Mouse (Mus musculus): ENCODE measurements at regions not wholly inside any gene's neighbourhood (a gene's known extent, or its start where the extent isn't known, plus 50 kb on each side); places are given as distances from the start of the nearest gene placed in this dataset.

DNA sequence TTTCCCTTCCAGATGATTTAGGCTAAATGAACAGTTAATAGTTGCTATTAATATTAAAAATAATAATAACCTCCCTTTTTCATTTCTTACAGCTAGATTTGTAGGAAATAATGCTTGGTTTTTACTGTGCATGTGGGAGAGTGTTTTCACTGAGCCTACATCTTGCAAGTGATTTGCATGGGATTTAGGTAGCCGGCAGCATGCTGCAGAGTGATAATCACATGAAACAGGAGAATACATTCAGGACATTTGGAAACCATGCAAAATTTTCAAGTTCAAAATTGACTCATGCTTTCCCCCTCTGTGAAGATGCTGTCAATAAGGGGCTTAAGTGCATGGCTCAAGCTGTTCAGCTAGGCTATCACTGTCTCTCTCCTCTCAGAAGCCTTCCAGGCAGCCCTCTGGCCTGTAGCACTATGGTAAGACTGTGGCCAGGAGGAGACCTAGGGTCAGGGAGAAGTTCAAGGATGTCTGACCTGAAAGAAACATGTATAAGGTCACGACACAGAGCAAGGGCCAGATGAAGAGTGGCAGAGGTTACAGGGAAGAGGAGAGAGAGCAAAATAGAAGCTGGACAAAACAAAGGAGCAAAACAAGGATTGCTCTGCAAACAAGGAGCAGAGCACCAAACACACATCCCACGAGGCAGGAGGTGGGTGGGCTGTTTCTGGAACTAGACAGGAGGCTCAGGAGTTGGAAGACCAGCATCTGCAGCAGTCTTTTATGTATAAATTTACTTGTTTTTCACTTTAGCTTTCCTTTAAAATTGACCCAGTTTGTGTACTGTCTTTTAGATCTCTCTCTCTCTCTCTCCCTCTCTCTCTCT is 177.5 kb downstream of the Tmem161b start:
- no peak for DNase-seq (ENCODE audit: low spot score)

DNA sequence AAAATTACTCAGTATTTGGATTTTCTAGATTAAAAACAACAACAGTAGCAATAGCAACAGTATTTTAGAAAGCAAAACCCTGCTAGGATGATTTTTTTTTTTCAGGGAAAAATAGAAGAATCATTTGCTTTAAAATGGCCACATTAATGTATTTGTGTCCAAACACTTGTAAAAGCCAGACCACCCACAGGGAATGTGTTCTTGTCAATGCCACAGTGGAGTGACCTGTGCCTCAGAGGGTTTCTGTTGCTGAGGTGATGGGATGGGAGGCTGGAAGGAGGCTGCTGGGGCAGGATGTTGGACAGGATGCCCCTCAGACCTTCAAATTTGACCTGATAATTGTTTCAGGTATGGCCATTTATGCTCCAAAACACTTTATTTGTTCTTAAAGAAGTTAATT is 178.9 kb downstream of the Tmem161b start:
- no peak for DNase-seq (ENCODE audit: low spot score)

DNA sequence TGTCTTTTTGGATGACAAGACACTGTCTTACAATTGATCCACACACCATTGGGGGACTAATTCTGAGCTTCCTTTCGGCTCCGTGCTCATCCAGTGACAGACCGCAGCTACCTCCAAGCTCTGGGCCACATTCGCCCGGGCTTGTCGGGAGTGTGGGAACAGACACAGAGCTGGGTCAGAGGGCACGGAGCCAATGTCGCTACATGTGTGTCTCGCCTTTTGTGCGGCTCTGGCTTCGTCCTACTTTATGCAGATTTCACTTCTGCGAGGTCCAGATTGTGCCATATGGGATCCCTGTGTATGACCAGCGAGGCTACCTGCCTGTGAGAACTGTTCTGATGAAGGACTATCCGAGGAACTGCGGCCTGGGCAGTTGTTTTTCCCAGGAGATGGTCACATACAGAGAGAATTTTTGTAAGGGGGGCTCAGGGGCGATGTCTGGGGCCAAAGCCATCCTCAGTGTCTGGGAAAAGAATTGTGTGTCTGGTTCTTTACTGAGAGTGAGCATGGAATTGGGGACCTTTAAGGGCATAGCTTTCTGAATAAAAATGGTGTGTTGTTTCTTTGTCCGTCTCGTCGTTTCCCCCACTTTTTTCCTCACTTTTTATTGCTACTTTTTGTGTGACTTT is 182.6 kb downstream of the Tmem161b start:
- no peak for DNase-seq (ENCODE audit: low spot score)

DNA sequence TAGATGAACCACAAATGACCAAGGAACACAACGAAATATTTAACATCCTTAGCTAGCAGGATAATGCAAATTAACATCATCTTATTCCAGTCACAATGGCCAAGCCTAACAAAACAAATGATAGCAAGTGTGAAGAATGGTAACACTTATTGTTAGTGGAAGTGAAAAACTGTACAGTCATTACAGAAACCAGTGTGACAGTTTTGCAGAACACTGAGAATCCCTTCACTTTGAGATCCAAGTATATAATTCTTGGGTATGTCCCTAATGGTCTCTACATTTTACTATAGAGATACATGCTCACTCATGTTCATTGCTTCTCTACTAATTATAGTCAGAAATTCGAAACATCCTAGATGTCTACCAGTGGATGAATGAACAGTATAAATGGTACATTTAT is 212.3 kb downstream of the Tmem161b start:
- no peak for DNase-seq (ENCODE audit: low spot score)

DNA sequence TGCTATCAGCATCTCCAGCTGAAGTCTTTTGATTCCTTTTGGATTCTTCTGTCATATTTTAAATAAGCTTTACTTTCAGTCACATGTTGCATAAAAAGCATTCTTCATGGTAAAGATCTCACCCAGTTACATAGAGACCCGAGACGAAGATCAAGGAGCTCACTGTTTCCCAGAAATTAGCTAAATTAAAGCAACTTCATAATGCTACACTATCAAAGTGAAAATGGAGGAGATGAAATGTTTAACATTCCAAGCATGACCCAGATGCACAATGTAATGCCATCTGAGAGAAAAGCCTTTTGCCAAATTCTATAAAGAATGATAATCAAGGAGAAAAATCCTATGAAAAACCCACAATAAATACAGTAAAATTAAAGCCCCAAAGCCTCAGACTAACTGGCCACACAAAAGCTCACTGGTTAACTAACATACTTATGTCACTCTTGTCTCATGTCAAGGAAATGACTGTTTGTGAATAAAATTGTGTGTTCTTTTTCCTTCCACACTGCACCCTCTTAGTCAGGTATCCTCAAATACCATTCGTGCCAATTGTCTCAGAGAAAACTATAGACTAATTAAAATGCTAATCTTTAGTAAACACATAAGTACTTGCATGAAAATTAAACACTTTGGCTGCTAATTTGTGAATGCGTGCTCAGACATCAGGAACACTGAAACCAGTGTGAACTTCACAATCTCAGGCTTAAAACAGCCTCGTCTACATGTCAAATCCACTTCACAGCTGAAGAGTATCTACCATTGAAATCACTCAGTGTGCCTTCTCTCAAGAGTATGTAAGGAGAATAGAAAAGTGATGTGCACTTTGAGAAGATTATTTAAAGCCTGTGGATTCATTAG is 215.7 kb downstream of the Tmem161b start:
- no peak for DNase-seq (ENCODE audit: low spot score)

DNA sequence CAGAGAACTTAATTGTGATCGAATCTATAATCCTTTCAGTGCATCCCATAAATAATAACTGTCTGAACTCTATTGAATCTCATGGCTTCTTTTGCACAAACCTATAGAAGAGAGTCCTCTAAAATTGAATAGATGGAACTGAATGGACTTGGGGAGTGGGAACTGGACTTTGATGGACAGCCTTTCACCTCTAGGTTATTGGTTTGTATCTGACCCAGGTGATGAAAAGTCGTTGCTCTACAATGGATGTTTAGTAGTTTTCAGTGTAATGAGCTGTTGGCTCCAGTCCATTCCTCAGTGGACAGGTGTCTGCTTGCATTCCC is 216.3 kb downstream of the Tmem161b start:
- no peak for DNase-seq (ENCODE audit: low spot score)

DNA sequence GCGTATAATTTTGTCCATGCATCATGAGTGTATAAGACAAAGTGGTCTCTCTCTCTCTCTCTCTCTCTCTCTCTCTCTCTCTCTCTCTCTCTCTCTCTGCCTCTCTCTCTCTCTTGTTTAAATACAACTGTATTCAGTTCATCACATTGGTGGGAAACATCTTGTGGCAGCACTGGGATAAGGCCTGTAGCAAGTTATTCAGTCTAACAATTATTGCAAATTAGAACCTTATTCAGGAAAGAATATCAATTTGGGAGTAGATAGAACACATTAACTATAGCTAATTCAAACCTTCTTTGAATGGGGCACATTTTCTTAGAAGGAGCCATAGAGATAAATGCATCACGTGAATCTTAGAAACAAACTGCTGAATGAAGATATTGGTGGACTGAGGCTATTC is 226.4 kb downstream of the Tmem161b start:
- DNase-seq (ENCODE audit: low spot score), result no peak

DNA sequence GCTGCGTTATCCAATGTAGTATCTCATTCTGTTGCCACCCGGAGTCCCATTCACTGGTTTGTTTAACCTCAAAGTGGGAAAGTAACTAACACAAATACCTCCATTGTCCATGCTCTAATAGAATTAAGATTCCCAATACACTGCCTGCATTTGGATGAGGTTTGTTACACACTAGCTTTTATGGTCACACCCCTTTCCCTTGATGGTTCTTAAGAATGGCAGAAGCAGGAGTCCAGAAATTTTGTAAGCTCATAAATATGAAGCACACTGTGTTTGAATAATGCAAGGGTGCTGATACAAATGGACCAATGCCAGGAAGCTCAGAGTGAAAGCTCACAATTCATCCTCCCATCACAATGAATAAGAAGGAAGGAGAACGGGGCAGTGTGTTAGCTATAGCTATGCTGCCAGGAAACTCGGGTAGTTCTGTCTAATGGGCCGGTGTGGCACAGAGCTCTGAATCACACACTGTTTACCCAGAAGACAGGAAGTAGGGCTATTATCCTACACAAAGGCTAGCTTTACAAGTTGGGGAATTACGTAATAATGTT is 227.0 kb downstream of the Tmem161b start:
- DNase-seq (ENCODE audit: low spot score), result no peak
